Mouse (Mus musculus) urinary bladder, postnatal 25 days (tissue): Measurements from ENCODE around the gene Rnf166.

ENCODE experiments used
- DNase-seq: peaks from one replicate; pipeline ENCODE4 v3.0.0; 2022; ENCODE audit warnings: low spot score

Rnf166 gene

DNA sequence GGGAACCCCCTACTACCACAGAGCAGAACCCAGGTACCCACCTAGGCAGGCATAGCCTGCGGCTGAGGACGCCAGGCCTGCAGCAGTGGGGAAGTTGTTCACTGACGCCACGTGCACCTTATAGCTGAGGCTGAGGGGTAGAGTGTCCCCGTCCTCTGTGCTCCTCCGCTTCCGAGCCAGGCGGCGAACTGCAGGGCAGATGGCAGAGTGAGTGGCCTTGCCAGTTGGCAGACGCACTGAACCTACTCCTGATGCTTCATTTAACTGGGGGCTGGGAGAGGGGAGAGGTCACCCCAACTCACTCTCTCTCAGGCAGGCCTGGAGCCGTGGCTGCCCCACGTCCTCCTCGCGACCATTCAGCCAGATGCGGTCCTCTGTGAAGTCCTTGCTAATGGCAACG is 36.5 kb downstream of the Rnf166 start:
- DNase-seq = no peak

GRCm38 (mm10) chr8:122437708-122438331 is 38.0 kb downstream of the Rnf166 start:
- no peak for DNase-seq

DNA sequence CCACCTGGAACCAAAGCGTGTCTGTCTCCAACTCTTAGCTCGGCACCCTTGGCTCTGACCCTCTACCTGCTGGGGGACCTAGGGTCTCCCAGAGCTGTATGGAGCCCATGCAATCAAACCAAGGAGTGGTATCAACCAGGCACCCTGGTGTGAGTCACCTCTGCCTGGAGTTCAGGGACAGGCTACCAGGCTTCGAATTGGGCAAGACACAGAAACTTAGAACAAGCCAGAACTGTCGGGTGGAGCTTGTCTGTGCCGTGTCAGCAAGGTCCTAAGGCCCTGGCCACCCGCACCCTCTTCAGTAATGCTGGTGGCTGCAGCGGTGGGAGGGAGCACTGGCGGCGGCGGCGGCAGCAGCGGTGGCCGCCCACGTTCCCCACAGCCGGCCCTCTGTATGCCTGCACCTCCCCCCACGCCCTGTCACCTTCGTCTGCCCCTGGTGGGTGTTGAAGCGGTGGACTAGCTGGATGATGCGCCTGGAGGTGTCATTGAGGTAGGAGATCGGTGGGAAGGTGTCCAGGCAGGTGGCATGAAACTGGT is 39.2 kb downstream of the Rnf166 start:
- DNase-seq = no peak

GRCm38 (mm10) chr8:122436146-122436545 is 39.7 kb downstream of the Rnf166 start:
- DNase-seq = no peak

- no peak for DNase-seq
These were observed 40.5 kb downstream of the Rnf166 start for GRCm38 (mm10) chr8:122435375-122435774.

- no peak for DNase-seq
These were observed 42.5 kb downstream of the Rnf166 start for GRCm38 (mm10) chr8:122433269-122433905.

GRCm38 (mm10) chr8:122432443-122433268 is 43.2 kb downstream of the Rnf166 start, which contains the start of gene Cyba:
TSS of gene Cyba (minus strand) at chr8:122432930.
- DNase-seq = peak; percentile 64

DNA sequence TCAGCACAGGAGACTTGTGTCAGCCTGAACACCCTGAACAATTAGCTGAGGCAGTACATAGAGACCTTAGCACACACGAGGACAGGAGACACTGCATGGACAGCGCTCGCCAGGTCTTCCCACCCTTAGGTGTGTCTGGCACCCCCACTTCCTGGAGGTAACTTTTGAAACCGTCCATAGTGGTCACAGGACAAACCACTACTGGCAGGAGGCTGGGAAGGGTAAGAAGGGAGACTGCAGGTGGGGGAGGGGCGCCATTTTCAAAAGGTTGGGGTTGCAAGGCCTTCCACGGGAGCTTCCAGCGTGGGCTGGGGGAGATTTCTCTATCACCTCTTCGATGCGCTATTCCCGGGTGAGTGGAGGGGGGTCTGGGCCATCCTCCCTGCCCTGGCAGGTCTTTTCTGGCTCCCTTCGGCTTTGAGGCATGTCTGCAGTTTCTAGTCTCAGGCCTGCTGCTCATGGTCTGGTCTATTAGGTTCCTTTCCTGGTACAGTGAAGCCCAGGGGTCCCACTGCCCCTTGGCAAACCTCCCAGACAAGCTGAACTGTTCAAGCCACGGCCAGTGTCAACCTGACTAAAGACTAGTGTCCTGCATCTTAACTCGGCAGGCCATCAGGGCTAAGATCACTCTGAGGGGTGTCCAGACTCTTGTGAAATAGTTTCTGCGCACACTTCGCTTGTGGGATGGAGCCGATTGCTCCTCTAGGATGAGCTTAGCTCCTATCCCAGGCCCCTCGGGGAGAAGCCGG is 44.0 kb downstream of the Rnf166 start:
- DNase-seq = no peak

DNA sequence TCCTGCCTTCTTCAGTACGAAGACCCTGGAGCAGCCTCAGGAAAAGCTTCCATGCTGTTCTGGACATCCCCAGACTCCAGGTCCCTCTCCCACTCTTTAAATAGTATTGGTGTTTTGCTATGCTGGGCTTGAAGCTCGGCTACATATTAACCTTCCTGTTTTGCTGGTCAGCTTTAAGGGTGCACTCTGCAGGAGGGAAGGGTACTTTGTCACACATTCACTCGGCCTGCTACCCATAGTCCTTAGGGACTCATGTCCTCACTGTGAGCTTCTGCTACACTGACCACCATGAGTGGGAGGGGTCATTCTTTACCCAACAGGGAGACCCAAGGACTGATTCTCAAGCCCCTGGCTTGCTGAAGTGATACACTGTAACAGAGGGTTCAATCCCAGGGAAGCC is 45.2 kb downstream of the Rnf166 start:
- no peak for DNase-seq

GRCm38 (mm10) chr8:122430058-122430636 is 45.7 kb downstream of the Rnf166 start:
- no peak for DNase-seq

DNA sequence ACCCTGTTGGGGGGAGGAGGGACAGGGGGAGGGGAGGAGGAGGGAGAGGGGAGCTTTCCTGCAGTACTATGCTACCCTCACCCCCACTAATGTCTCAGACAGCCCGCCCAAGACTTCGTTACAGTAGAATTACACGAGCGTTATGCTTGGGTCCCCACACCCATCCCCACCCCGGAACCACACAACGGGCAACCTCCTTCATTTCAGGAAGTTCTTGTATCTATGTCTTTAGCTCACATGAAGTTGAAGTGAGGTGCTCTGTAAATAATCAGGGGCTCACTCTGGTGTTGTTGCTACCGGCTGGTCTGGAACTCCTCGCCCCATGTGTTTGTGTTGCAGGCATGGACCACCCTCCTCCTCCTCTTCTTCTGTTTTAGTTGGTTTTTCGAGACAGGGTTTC is 47.7 kb downstream of the Rnf166 start:
- DNase-seq = no peak

GRCm38 (mm10) chr8:122427607-122428006 is 48.3 kb downstream of the Rnf166 start:
- no peak for DNase-seq

GRCm38 (mm10) chr8:122426145-122426544 is 49.7 kb downstream of the Rnf166 start:
- no peak for DNase-seq

DNA sequence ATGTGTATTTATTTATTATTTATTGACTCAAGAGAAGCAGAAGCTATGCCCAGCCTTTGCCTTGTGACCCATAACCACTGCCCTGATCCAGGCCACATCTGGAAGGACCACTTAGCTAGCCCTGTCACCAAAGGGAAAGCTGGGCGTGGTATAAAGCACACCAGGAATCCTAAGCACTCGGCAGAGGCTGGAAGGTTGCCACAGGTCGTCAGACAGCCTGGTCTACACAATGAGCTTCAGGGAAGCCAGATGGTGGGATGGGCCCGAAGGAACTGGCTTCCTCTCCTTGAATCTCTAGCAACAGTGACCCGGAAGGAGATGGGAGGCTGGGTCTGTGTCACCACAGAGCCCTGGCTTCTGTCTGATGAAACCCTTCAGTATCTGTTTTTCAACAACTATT is 52.2 kb downstream of the Rnf166 start:
- DNase-seq = no peak

- no peak for DNase-seq
These were observed 52.6 kb downstream of the Rnf166 start for GRCm38 (mm10) chr8:122423217-122423616.

DNA sequence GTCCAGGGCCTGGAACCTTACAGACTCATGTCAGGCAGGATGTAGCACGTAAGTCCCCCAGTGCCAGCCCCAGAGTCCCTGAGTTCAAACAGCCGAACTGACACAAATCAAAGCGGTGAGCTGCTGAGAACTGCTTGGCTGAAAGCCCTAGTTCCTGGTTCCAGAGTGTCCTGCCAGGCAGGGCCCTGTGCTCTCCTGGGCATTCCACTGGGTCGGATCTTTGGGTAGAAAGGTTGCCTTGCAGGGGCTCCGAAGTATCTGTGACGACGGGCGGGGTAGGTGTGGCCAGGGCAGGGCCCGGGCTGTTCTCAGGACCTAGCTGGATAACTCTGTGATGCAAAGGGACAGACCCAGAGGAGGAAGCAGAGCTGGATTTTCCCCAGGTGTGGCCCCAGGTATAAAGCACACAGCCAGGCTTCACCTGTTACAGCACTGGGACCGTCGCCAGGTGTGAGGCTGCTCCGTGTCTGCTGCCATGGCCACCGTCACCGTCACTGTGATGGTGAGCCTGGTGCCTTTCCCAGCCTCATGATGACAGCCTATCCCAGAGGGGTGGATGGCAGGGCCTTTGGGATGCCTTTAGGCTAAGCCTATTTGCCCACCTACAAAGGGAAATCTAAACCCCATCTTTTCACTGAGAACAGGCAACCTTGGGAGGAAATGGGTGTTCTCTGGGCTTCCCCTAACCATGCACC is 54.3 kb downstream of the Rnf166 start, which contains the start of gene Il17c:
TSS of gene Il17c (plus strand) at position 645 of the 695 bp plus-strand sequence.
- DNase-seq = no peak

GRCm38 (mm10) chr8:122419881-122420555 is 55.8 kb downstream of the Rnf166 start:
- DNase-seq = no peak
